13 mouse cellular contexts compared by ENCODE assay signal in the genomic region with DNA sequence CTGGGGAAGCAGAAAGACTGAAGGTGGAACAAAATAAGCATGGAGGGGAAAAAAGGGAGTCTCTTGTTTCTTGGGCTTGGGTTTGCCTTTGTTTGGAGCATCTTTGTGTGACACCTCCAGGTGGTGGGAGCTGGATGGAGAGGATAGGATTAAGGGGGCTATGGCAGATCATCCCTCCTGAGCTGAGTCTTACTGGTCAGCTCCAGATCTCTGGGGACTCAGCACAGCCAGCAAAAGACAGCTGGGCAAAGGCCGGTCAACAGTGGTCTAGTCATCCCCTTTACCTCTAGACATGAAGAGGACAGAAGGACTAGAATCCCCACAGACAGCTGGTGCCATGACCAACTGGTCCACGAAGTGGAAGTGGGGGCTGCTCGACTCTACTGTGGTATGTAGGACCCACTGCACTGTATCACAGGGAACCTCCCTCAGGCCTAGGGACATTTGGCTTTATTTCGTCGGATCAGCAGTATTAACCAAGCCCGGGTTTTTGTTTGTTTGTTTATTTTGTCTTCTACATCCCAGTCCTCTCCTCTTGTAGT.
DNase-seq lines count a peak whose midpoint lies in the region; ATAC-seq and TF ChIP-seq lines count a peak whose summit lies in the region.
"Had no signal": no experiment of that assay in that cellular context is flagged by ENCODE, and none has a peak within 500 bp of the region (broad histone marks: within the 10 kb centered on the region; RNA-seq: fewer than 3 reads in every experiment).

No protein-coding gene starts in this region.

- 63% methylated on average over 6 of the region's 6 CpGs for WGBS in heart, embryonic 12.5 days
- WGBS in heart, adult 2 months, result 58% methylated on average over 6 of the region's 6 CpGs
- WGBS in lung, embryonic 16.5 days, result 57% methylated on average over 6 of the region's 6 CpGs
- 76% methylated on average over 4 of the region's 6 CpGs for WGBS in embryonic facial prominence, embryonic 14.5 days

- intact Hi-C loops in heart, adult 2 months (cut with DNase I), result no loop called here

- no peak overlapping the region for H3ac ChIP-seq in myocyte (ENCODE audit: control insufficient read depth, insufficient read length)

- no peaks in the 10 kb centered on the region for H3K9me3 ChIP-seq in heart, embryonic 12.5 days (replicated peaks)
- H3K9me3 ChIP-seq in lung, embryonic 16.5 days (ENCODE audit: control insufficient read depth, low read length), result no peaks in the 10 kb centered on the region
- H3K9me3 ChIP-seq in embryonic facial prominence, embryonic 14.5 days (ENCODE audit: control insufficient read depth, low read length), result no peaks in the 10 kb centered on the region
- H3K9me3 ChIP-seq: liver, embryonic 12.5 days had no signal

- no peaks in the 10 kb centered on the region for H3K79me2 ChIP-seq in heart, adult 2 months (replicated peaks; ENCODE audit: control insufficient read depth, insufficient read depth, low read length)
- no peaks in the 10 kb centered on the region for H3K79me2 ChIP-seq in myocyte (ENCODE audit: control insufficient read depth, insufficient read depth)

- no peak for ATAC-seq in heart, embryonic 12.5 days (ENCODE audit: insufficient number of reproducible peaks, low FRiP score)
- ATAC-seq in lung, embryonic 16.5 days (ENCODE audit: low read depth), result peak; percentile 8; the same call in 1 of the 2 replicates
- peak; percentile 75; the same call in 1 of the 2 replicates for ATAC-seq in embryonic facial prominence, embryonic 14.5 days (ENCODE audit: low read depth)
- no peak for ATAC-seq in cerebellum, adult (ENCODE audit: insufficient number of reproducible peaks, low FRiP score, low TSS enrichment)
- ATAC-seq: liver, embryonic 12.5 days had no signal

- H3K9ac ChIP-seq in heart, embryonic 12.5 days, result no peak overlapping the region
- H3K9ac ChIP-seq in heart, adult 2 months (ENCODE audit: low read depth, low read length), result no peak overlapping the region
- H3K9ac ChIP-seq in lung, embryonic 16.5 days (ENCODE audit: low read length), result no peak overlapping the region
- H3K9ac ChIP-seq in embryonic facial prominence, embryonic 14.5 days (ENCODE audit: low read depth, low read length), result no peak overlapping the region
- H3K9ac ChIP-seq: liver, embryonic 12.5 days had no signal

- TF ChIP-seq POLR2A in heart, adult 2 months (IDR thresholded peaks at IDR 0.05; ENCODE audit: insufficient read depth, low read depth, low read length), result no peak
- TF ChIP-seq POLR2A in myocyte (IDR thresholded peaks at IDR 0.05; ENCODE audit: insufficient read length, low read depth), result no peak

- H3K36me3 ChIP-seq in heart, embryonic 12.5 days, result no peaks in the 10 kb centered on the region
- H3K36me3 ChIP-seq in heart, adult 2 months (ENCODE audit: control insufficient read depth, insufficient read depth, low read length), result no peaks in the 10 kb centered on the region
- H3K36me3 ChIP-seq in lung, embryonic 16.5 days (ENCODE audit: control insufficient read depth, insufficient read depth, low read length), result no peaks in the 10 kb centered on the region
- no peaks in the 10 kb centered on the region for H3K36me3 ChIP-seq in embryonic facial prominence, embryonic 14.5 days (ENCODE audit: control insufficient read depth, insufficient read depth, low read length)
- no peaks in the 10 kb centered on the region for H3K36me3 ChIP-seq in myocyte (ENCODE audit: control insufficient read depth, insufficient read depth)
- H3K36me3 ChIP-seq: liver, embryonic 12.5 days had no signal

- TF ChIP-seq CTCF in heart, adult 2 months (IDR thresholded peaks at IDR 0.05), result no peak

- no peak overlapping the region for H3K4me2 ChIP-seq in heart, embryonic 12.5 days
- no peak overlapping the region for H3K4me2 ChIP-seq in lung, embryonic 16.5 days (ENCODE audit: low read depth, low read length)
- H3K4me2 ChIP-seq in embryonic facial prominence, embryonic 14.5 days (ENCODE audit: low read depth, low read length), result 0 out of 2 replicates have a peak overlapping the region, but pooled peaks have one; percentile 3
- no peak overlapping the region for H3K4me2 ChIP-seq in myocyte (ENCODE audit: low read depth)
- H3K4me2 ChIP-seq: liver, embryonic 12.5 days had no signal

- TF ChIP-seq EP300 in heart, adult 2 months (IDR thresholded peaks at IDR 0.05; ENCODE audit: insufficient read depth, low read depth, low read length), result no peak

- peaks cover 20% of the 10 kb centered on the region for H3K4me1 ChIP-seq in heart, embryonic 12.5 days (replicated peaks)
- H3K4me1 ChIP-seq in heart, adult 2 months (ENCODE audit: control insufficient read depth, insufficient read depth, low read length), result no peaks in the 10 kb centered on the region
- no peaks in the 10 kb centered on the region; the same call in 1 of the 2 replicates for H3K4me1 ChIP-seq in lung, embryonic 16.5 days (replicated peaks; ENCODE audit: control insufficient read depth, insufficient read depth, low read length)
- peaks cover 13% of the 10 kb centered on the region for H3K4me1 ChIP-seq in embryonic facial prominence, embryonic 14.5 days (ENCODE audit: control insufficient read depth, insufficient read depth, low read length)
- H3K4me1 ChIP-seq: liver, embryonic 12.5 days had no signal

- H3K27me3 ChIP-seq in heart, embryonic 12.5 days (replicated peaks), result no peaks in the 10 kb centered on the region
- no peaks in the 10 kb centered on the region for H3K27me3 ChIP-seq in heart, adult 2 months (ENCODE audit: control insufficient read depth, insufficient read depth, low read length)
- H3K27me3 ChIP-seq in lung, embryonic 16.5 days (ENCODE audit: control insufficient read depth, insufficient read depth, low read depth, low read length), result no peaks in the 10 kb centered on the region
- H3K27me3 ChIP-seq in embryonic facial prominence, embryonic 14.5 days (replicated peaks; ENCODE audit: control insufficient read depth, insufficient read depth, low read length), result no peaks in the 10 kb centered on the region; the same call in 1 of the 2 replicates
- H3K27me3 ChIP-seq in myocyte (ENCODE audit: control insufficient read depth, insufficient read depth, insufficient read length), result no peaks in the 10 kb centered on the region

- H3K4me3 ChIP-seq in heart, embryonic 12.5 days, result no peak overlapping the region
- no peak overlapping the region for H3K4me3 ChIP-seq in heart, adult 2 months
- no peak overlapping the region for H3K4me3 ChIP-seq in lung, embryonic 16.5 days (ENCODE audit: low read length)
- no peak overlapping the region for H3K4me3 ChIP-seq in embryonic facial prominence, embryonic 14.5 days (ENCODE audit: low read depth, low read length)
- no peak overlapping the region for H3K4me3 ChIP-seq in myocyte
- H3K4me3 ChIP-seq: liver, embryonic 12.5 days had no signal

- peak overlapping the region; percentile 37 for H3K27ac ChIP-seq in heart, embryonic 12.5 days (ENCODE audit: poor library complexity, severe bottlenecking)
- no peak overlapping the region for H3K27ac ChIP-seq in heart, adult 2 months
- H3K27ac ChIP-seq in lung, embryonic 16.5 days (ENCODE audit: low read length), result peak overlapping the region; percentile 80
- peak overlapping the region; percentile 74 for H3K27ac ChIP-seq in embryonic facial prominence, embryonic 14.5 days (replicated peaks; ENCODE audit: low read depth, low read length)
- H3K27ac ChIP-seq: liver, embryonic 12.5 days had no signal

- no peak for DNase-seq in heart, adult 2 months
- no peak for DNase-seq in lung, postnatal 25 days (ENCODE audit: low spot score)
- no peak for DNase-seq in embryonic facial prominence, embryonic 14.5 days (ENCODE audit: low spot score)
- no peak for DNase-seq in adrenal gland, postnatal 4 days (ENCODE audit: low spot score in 2 of 2)
- DNase-seq: adrenal gland, adult 8-10 months; cerebellum, adult 18-20 months; gastrocnemius, postnatal 36 days; kidney, postnatal 10 days had no signal

TF ChIP-seq in myocyte, 11 proteins besides CTCF, POLR2A, EP300 and RAD21:
- TF ChIP-seq MYOD1 (IDR thresholded peaks at IDR 0.05; ENCODE audit: control insufficient read depth in 1 of 3, insufficient read length in 2 of 3, low read depth in 2 of 3) (peak in 2 of 3 experiments; percentile 65 to 67), MYOG (IDR thresholded peaks at IDR 0.05; ENCODE audit: control insufficient read depth in 1 of 3, insufficient read depth in 1 of 3, insufficient read length in 2 of 3, low read depth in 2 of 3) (peak in 2 of 3 experiments; percentile 65 to 72), TCF3 (IDR thresholded peaks at IDR 0.05; ENCODE audit: insufficient read length, low read depth) (no peak)

Comparison
In these comparisons a context has a peak if more than half of its experiments do, and no peak if none do; other contexts are left out.
1. ATAC-seq: peak in lung, embryonic 16.5 days (single experiment) and embryonic facial prominence, embryonic 14.5 days (single experiment); none in heart, embryonic 12.5 days (single experiment) and cerebellum, adult (single experiment).